Mouse (Mus musculus) kidney, adult 8-10 months (tissue): ENCODE data around the gene Tbc1d30.

Experiments used
- DNase-seq, 2 experiments: peaks; one replicate each; pipeline ENCODE4 v3.0.0; 2022

The Tbc1d30 gene

GRCm38 (mm10) chr10:121310511-121311221 lies 40.4 kb downstream of the Tbc1d30 start:
- peak; percentile 29 to 42 for DNase-seq

- no peak for DNase-seq
Observed at GRCm38 (mm10) chr10:121309801-121310510, 41.1 kb downstream of the Tbc1d30 start.

- no peak for DNase-seq
Observed at GRCm38 (mm10) chr10:121309123-121309655, 41.9 kb downstream of the Tbc1d30 start.

GRCm38 (mm10) chr10:121305441-121305840 lies 45.6 kb downstream of the Tbc1d30 start:
- no peak for DNase-seq

- no peak for DNase-seq
Observed at GRCm38 (mm10) chr10:121303559-121303958, 47.5 kb downstream of the Tbc1d30 start.

GRCm38 (mm10) chr10:121301868-121302267 lies 49.2 kb downstream of the Tbc1d30 start:
- no peak for DNase-seq

- no peak for DNase-seq
Observed at GRCm38 (mm10) chr10:121300659-121301058, 50.4 kb downstream of the Tbc1d30 start.

- DNase-seq, result peak; percentile 35 to 48
Observed at GRCm38 (mm10) chr10:121297054-121297701, 53.9 kb downstream of the Tbc1d30 start.

- no peak for DNase-seq
Observed at GRCm38 (mm10) chr10:121294471-121294870, 56.6 kb downstream of the Tbc1d30 start.

GRCm38 (mm10) chr10:121293829-121294228 lies 57.2 kb downstream of the Tbc1d30 start:
- DNase-seq, result no peak

GRCm38 (mm10) chr10:121291272-121291917 lies 59.7 kb downstream of the Tbc1d30 start:
- DNase-seq, result no peak

GRCm38 (mm10) chr10:121290682-121291078 lies 60.4 kb downstream of the Tbc1d30 start:
- no peak for DNase-seq

GRCm38 (mm10) chr10:121289970-121290681 lies 61.0 kb downstream of the Tbc1d30 start:
- DNase-seq, result no peak

GRCm38 (mm10) chr10:121282926-121283325 lies 68.2 kb downstream of the Tbc1d30 start:
- DNase-seq, result no peak

- DNase-seq, result no peak
Observed at GRCm38 (mm10) chr10:121282436-121282835, 68.6 kb downstream of the Tbc1d30 start.

GRCm38 (mm10) chr10:121280943-121281342 lies 70.1 kb downstream of the Tbc1d30 start:
- no peak for DNase-seq

- DNase-seq, result no peak
Observed at GRCm38 (mm10) chr10:121277022-121277471, 74.0 kb downstream of the Tbc1d30 start.

GRCm38 (mm10) chr10:121274964-121275363 lies 76.1 kb downstream of the Tbc1d30 start:
- DNase-seq, result no peak

GRCm38 (mm10) chr10:121271002-121271401 lies 80.1 kb downstream of the Tbc1d30 start:
- no peak for DNase-seq

GRCm38 (mm10) chr10:121268771-121269170 lies 82.3 kb downstream of the Tbc1d30 start:
- DNase-seq, result no peak

GRCm38 (mm10) chr10:121264204-121264575 lies 86.9 kb downstream of the Tbc1d30 start:
- DNase-seq, result no peak

GRCm38 (mm10) chr10:121263520-121264203 lies 87.4 kb downstream of the Tbc1d30 start:
- no peak for DNase-seq
